Mouse (Mus musculus): ENCODE measurements around the gene Plekha5. TPM values are rescaled to one million over a fixed set of nuclear protein-coding genes. Genes with fewer than 3 reads are reported as not detected.
"Not testable (repeated sequence)": the region's sequence is repeated elsewhere in the genome, so short reads cannot be mapped to it uniquely, and the experiment has no call there.

The Plekha5 gene
- polyA plus RNA-seq, 1 experiment from 2014 or later = 39.9 TPM

DNA sequence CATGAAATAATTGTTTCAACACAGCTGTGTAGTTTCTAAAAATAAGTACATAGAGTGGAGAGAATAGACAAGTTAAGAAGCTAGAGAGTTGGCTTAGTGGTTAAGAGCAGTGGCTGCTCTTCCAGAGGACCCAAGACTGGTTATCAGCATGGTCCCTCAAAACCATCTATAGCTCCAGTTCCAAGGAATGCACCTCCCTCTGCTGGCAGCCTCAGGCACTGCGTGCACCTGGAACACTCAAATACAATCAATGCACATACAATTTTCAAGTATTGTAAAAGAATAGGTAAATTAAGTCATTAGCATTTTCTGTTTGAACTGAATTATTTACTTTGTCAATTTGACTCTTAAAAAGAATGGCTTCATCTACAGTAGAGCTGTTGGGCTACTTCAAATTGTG lies 93.3 kb downstream of the Plekha5 start:
- no peak for ATAC-seq
- no peaks in the 10 kb centered on the region for H3K9me3 ChIP-seq
- H3K4me1 ChIP-seq (replicated peaks) = peaks cover 47% of the 10 kb centered on the region
- WGBS = 69% methylated on average over 1 of the region's 1 CpGs
- H3K4me3 ChIP-seq (replicated peaks) = no peak overlapping the region
- no peak overlapping the region for H3K9ac ChIP-seq (replicated peaks)
- H3K27ac ChIP-seq = no peak overlapping the region
- H3K27me3 ChIP-seq = no peaks in the 10 kb centered on the region
- H3K4me2 ChIP-seq (replicated peaks) = no peak overlapping the region
- H3K36me3 ChIP-seq = no peaks in the 10 kb centered on the region

DNA sequence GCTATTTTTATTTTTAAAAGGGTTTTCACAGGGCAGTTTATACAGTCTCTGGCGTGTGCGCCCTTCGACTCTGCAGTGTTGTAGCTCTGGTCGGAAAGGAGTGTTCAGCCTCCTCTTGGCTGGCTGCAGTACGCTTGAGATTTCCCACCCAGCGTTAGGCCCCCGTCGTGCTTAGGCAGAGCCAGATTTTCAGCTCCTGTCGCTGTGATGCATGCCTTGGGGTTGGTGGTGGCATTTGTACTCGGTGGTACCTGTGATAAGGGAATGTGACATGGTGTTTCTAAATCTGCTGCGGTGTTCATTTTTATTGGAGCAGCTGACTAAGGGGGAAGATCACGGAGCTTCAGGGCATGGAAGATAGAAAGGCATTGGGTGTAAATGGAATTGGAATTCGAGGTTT lies 95.2 kb downstream of the Plekha5 start:
- Histone ChIP-seq H3K27ac (peak overlapping the region; percentile 51; the same call in 1 of the 2 replicates), H3K4me3 (replicated peaks) (no peak overlapping the region), H3K9ac (replicated peaks) (no peak overlapping the region), H3K36me3 (no peaks in the 10 kb centered on the region), H3K9me3 (no peaks in the 10 kb centered on the region), H3K4me1 (replicated peaks) (peaks cover 36% of the 10 kb centered on the region), H3K4me2 (replicated peaks) (no peak overlapping the region), H3K27me3 (no peaks in the 10 kb centered on the region)
- ATAC-seq = no peak; the same call in 1 of the 2 replicates
- 64% methylated on average over 13 of the region's 13 CpGs for WGBS

DNA sequence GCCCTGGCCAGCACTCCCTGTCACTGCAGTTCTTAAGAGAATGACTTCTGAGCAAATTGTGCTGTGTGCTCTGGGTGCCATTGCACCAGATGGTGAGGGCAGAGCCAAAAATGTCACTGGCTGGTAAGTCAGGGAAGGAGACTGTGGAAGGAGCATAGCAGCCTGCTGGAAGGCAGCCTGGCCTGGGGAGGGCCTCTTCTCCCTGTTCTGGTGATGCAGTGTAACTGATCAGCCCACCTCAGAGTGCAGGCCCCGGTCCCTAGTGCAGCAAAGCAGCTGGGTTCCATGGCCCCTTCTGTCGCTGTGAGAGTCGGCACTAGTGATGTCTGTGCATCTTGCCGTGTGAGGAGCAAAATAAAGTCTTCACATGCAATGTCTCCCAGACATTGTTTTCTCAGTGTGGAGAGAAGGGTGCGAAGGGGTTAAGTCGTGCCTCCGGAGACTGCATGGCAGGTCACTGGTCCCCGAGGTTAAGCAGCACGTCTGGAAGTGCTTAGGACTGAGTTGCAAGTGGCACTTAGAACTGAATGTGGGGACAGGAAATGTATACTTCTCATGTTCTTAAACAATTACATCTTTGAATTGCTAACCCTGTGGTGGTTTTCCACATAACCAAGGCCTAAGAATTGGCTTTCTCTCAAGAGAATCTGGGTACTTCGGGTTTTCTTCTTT lies 95.8 kb downstream of the Plekha5 start:
- peak; percentile 53 for ATAC-seq
- Histone ChIP-seq H3K4me3 (replicated peaks) (no peak overlapping the region), H3K36me3 (no peaks in the 10 kb centered on the region), H3K4me1 (replicated peaks) (peaks cover 32% of the 10 kb centered on the region), H3K27ac (peak overlapping the region; percentile 51), H3K9ac (replicated peaks) (peak overlapping the region; percentile 16; the same call in 1 of the 2 replicates), H3K9me3 (no peaks in the 10 kb centered on the region), H3K4me2 (replicated peaks) (peak overlapping the region; percentile 9; the same call in 1 of the 2 replicates), H3K27me3 (no peaks in the 10 kb centered on the region)
- 29% methylated on average over 10 of the region's 10 CpGs for WGBS

DNA sequence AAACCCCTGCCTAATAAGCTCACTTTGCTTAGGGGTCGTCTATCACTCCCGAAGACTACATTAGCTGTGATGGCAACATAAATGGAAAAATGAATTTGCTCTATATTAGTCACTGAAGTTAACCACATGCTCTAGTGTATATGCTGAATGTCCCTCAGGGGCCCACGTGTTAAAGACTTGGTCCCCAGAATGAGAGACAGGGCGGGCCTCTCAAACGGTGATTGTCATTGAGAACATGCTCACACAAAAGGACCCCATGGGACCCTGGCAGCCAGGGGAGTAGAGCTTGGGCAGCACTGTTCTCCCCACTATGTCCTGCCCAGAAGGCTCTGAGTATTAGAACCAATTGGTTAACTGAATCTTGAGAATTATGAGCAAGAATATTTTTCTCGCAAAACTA lies 97.1 kb downstream of the Plekha5 start:
- Histone ChIP-seq H3K36me3 (0 out of 2 replicates have a peak, but pooled peaks cover 4% of the 10 kb centered on the region), H3K4me1 (replicated peaks) (peaks cover 29% of the 10 kb centered on the region), H3K27ac (no peak overlapping the region), H3K9me3 (no peaks in the 10 kb centered on the region), H3K4me3 (replicated peaks) (no peak overlapping the region), H3K27me3 (no peaks in the 10 kb centered on the region), H3K4me2 (replicated peaks) (no peak overlapping the region), H3K9ac (replicated peaks) (no peak overlapping the region)
- ATAC-seq = no peak
- 50% methylated on average over 6 of the region's 6 CpGs for WGBS

DNA sequence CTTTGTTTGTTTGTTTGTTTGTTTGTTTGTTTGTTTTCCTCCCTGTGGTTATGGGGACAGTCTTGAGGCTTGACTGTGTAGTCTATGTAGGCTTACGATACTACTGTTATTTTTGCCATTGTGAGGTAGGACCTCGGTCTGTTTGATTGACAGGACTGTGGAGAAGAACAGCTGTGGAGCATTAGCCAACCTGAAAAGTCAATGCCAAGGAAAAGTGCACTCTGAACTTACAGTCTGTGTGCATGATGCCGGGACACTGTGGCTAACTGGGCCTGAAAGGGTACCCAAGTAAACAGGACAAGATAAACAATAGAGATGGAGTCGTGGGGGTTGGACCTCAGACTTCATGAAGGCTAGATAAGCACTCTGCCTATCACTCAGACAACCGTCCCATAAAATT lies 98.0 kb downstream of the Plekha5 start:
- no peak overlapping the region for H3K9ac ChIP-seq (replicated peaks)
- 68% methylated on average over 5 of the region's 5 CpGs for WGBS
- H3K9me3 ChIP-seq = no peaks in the 10 kb centered on the region
- H3K4me3 ChIP-seq (replicated peaks) = no peak overlapping the region
- H3K36me3 ChIP-seq = peaks cover 9% of the 10 kb centered on the region
- no peaks in the 10 kb centered on the region for H3K27me3 ChIP-seq
- no peak overlapping the region for H3K4me2 ChIP-seq (replicated peaks)
- ATAC-seq = no peak
- H3K4me1 ChIP-seq (replicated peaks) = peaks cover 29% of the 10 kb centered on the region
- no peak overlapping the region for H3K27ac ChIP-seq

DNA sequence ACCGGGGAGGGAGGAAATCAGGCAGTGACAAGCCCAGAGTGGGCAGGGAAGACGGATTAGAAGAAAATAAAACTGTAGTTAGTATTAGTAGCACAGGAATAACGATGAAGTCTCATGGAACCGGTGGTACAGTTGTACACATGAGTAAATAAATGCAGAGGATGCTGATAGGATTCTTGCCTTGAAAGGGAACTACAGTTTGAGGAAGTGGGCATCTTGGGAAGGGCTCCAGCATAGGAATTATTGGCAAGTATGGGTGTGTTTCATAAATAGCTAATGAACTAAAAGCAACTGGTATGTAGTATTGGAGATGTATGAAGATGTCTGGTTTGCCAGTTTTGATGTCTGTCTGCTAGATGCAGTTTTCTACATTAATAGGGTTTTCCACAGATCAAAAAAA lies 99.7 kb downstream of the Plekha5 start:
- peaks cover 22% of the 10 kb centered on the region for H3K36me3 ChIP-seq
- no peaks in the 10 kb centered on the region for H3K27me3 ChIP-seq
- 85% methylated on average over 4 of the region's 4 CpGs for WGBS
- H3K4me3 ChIP-seq (replicated peaks) = no peak overlapping the region
- no peak overlapping the region for H3K27ac ChIP-seq
- ATAC-seq = no peak
- no peak overlapping the region for H3K9ac ChIP-seq (replicated peaks)
- peaks cover 25% of the 10 kb centered on the region for H3K4me1 ChIP-seq (replicated peaks)
- H3K4me2 ChIP-seq (replicated peaks) = no peak overlapping the region
- H3K9me3 ChIP-seq = no peaks in the 10 kb centered on the region

DNA sequence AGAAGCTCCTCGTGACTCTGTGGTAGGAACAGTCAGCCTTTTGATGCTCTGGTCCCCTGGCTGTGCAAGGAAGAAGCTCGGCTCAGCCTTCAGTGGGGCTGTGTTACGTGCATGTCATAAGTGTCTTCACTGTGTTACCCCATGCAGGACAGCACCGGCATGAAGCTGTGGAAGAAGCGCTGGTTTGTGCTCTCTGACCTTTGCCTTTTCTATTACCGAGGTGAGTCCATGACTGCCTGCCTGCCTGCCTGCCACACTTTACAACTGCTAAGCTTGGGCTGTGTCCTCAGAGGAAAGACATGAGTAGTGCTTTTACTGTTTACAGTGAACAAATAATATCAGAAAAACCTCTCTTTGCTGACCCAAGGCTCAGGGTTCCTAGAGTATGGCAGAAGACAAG lies 104.6 kb downstream of the Plekha5 start:
- Histone ChIP-seq H3K4me2 (replicated peaks) (no peak overlapping the region), H3K4me3 (replicated peaks) (no peak overlapping the region), H3K27me3 (no peaks in the 10 kb centered on the region), H3K9ac (replicated peaks) (no peak overlapping the region), H3K9me3 (peaks cover 4% of the 10 kb centered on the region; the same call in 1 of the 2 replicates), H3K36me3 (peaks cover 46% of the 10 kb centered on the region), H3K27ac (no peak overlapping the region), H3K4me1 (replicated peaks) (0 out of 2 replicates have a peak, but pooled peaks cover 6% of the 10 kb centered on the region)
- WGBS = 90% methylated on average over 6 of the region's 6 CpGs
- ATAC-seq = no peak

DNA sequence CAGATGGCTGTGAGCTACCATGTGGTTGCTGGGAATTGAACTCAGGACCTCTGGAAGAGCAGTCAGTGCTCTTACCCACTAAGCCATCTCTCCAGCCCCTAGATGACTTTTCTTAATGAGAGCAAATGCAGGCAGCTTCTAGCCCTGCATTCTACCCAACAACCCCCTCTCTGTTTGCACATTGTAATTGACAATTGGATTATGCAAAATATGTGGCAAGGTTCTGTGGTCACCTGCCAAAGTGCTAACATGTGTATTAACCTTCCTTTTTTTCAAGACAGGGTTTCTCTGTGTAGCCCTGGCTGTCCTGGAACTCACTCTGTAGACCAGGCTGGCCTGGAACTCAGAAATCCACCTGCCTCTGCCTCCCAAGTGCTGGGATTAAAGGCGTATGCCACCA lies 109.0 kb downstream of the Plekha5 start:
- H3K36me3 ChIP-seq = peaks cover 65% of the 10 kb centered on the region
- ATAC-seq; H3K27ac ChIP-seq; H3K4me2 ChIP-seq (replicated peaks); H3K4me1 ChIP-seq (replicated peaks); H3K9me3 ChIP-seq; H3K9ac ChIP-seq (replicated peaks); H3K27me3 ChIP-seq; H3K4me3 ChIP-seq (replicated peaks): not testable (repeated sequence)
- WGBS = 92% methylated on average over 1 of the region's 1 CpGs

DNA sequence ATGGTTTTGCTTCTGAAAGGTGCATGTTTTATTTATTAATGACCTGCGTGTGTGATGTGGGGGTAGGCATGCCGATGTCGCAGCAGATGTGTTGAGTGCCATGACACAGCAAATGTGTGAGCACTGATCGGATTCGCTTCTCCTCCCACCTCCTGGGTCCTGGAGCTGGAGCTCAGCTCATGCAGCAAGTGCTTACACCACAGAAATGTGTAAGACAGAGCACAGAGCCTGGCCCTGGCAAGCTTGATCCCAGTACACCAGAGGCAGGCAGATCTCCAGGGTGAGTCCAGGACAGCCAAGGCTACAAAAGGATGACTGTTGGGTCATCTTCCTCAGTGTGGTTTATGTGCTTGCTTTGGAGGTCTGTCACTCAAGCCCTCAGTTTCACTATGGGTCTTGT lies 109.8 kb downstream of the Plekha5 start:
- WGBS = 88% methylated on average over 5 of the region's 5 CpGs
- Histone ChIP-seq H3K4me2 (replicated peaks) (no peak overlapping the region), H3K9me3 (peaks cover 4% of the 10 kb centered on the region; the same call in 1 of the 2 replicates), H3K27ac (no peak overlapping the region), H3K4me3 (replicated peaks) (no peak overlapping the region), H3K27me3 (no peaks in the 10 kb centered on the region), H3K9ac (replicated peaks) (no peak overlapping the region), H3K36me3 (peaks cover 64% of the 10 kb centered on the region), H3K4me1 (replicated peaks) (no peaks in the 10 kb centered on the region)
- no peak for ATAC-seq

DNA sequence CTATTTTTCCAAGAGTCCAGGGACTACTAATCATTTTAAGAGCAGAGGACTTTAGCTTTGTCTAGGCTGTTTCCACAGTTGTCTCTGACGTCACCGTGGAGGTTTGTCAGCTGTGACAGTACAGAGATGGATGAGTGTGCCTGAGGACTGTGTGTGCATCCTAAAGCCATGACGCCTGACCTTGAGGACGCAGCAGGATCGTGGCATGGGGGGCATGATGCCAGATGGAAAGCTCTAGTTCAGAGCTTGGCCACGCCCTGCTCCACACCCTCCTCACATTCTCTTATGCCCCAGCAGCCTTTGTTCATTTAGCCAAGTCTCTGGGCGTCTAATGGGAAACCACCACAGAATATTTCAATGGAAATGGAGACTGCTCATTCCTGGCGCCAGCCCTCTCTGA lies 111.7 kb downstream of the Plekha5 start:
- ATAC-seq = no peak
- 88% methylated on average over 8 of the region's 8 CpGs for WGBS
- Histone ChIP-seq H3K4me2 (replicated peaks) (no peak overlapping the region), H3K9ac (replicated peaks) (no peak overlapping the region), H3K4me3 (replicated peaks) (no peak overlapping the region), H3K4me1 (replicated peaks) (no peaks in the 10 kb centered on the region), H3K27me3 (no peaks in the 10 kb centered on the region), H3K27ac (no peak overlapping the region), H3K36me3 (peaks cover 69% of the 10 kb centered on the region), H3K9me3 (peaks cover 4% of the 10 kb centered on the region; the same call in 1 of the 2 replicates)

DNA sequence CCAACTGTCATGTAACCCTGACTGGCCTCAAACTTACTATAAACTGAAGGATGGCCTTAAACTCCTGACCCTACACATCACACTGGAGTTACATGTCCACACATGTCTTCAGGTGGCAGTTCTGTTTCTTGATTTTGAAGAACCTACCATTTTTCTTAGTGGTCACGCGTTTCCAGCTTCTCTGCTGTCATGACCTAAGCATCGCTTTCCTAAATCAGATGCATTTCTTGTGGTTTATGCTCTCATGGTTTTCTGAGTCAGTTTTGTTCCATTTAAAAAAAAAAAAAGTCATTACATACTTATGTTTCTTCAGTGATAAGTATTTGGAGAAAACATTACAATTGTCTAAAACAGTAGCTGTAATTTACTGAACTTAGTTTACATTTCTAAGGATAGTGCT lies 118.1 kb downstream of the Plekha5 start:
- H3K9me3 ChIP-seq = no peaks in the 10 kb centered on the region
- H3K4me1 ChIP-seq (replicated peaks) = 0 out of 2 replicates have a peak, but pooled peaks cover 5% of the 10 kb centered on the region
- H3K27ac ChIP-seq = no peak overlapping the region
- H3K4me2 ChIP-seq (replicated peaks) = no peak overlapping the region
- H3K27me3 ChIP-seq = no peaks in the 10 kb centered on the region
- peaks cover 68% of the 10 kb centered on the region for H3K36me3 ChIP-seq
- 98% methylated on average over 3 of the region's 3 CpGs for WGBS
- no peak overlapping the region for H3K9ac ChIP-seq (replicated peaks)
- no peak overlapping the region for H3K4me3 ChIP-seq (replicated peaks)
- ATAC-seq = no peak

DNA sequence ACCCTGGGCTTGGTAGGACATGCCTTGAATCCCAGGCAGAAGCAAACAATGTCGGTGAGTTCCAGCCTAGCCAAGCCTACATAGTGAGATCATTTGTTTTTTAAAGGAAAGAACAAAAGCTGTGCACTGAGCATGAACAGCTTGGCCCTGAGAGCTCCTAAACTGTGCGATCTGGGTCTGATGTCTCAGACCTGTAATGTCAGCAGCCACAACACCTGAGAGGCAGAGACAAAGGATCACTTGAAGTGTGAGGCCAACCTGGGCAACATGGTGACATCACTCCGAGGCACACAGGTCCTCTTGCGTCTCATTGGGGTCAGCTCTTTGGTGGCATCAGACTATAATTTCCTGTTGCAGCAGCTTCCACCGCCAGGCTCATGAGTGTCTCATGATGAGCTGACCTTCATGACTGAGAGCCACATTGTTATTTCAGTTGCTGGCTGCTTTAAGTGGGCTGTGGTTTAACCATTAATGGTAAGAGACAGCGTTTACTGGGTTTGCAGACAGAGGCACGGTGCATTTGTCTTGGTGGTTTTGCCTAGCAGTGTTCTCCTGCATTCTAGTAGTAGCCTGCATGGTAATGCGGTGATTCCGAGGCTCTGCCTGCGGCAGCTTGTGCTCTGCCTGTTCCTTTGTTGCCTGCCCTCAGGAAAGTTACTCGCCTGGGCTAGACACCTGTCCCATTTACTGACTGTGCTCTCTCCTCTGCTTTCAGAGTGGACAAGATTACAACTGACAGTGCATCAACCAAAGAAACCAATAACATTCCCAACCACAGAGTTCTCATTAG lies 119.3 kb downstream of the Plekha5 start:
- Histone ChIP-seq H3K9ac (replicated peaks) (no peak overlapping the region), H3K4me2 (replicated peaks) (no peak overlapping the region), H3K4me3 (replicated peaks) (no peak overlapping the region), H3K27me3 (no peaks in the 10 kb centered on the region), H3K36me3 (peaks cover 63% of the 10 kb centered on the region), H3K9me3 (no peaks in the 10 kb centered on the region), H3K4me1 (replicated peaks) (peaks cover 14% of the 10 kb centered on the region), H3K27ac (no peak overlapping the region)
- ATAC-seq = no peak
- WGBS = 88% methylated on average over 11 of the region's 11 CpGs
